Mouse (Mus musculus) C2C12 (cell line): ENCODE results near the gene Cacna2d4.

Source experiments
- CEBPB ChIP-seq: IDR thresholded peaks from one replicate; pipeline ENCODE4 v1.6.1; 2011; ENCODE audit warnings: low read depth, mild to moderate bottlenecking, control low read depth, moderate library complexity
- CTCF ChIP-seq: IDR thresholded peaks from one replicate; pipeline ENCODE4 v1.5.1; 2011; ENCODE audit not compliant: control insufficient read depth, insufficient read depth, insufficient read length
- MYOD1 ChIP-seq: IDR thresholded peaks from one replicate; pipeline ENCODE4 v1.6.1; 2011; ENCODE audit warnings: low read depth; ENCODE audit not compliant: control insufficient read depth, insufficient read length
- MYOG ChIP-seq: IDR thresholded peaks from one replicate; pipeline ENCODE4 v1.6.1; 2011; ENCODE audit not compliant: control insufficient read depth, insufficient read length; ENCODE audit errors: extremely low read depth
- USF1 ChIP-seq: IDR thresholded peaks from one replicate; pipeline ENCODE4 v1.6.1; 2011; ENCODE audit warnings: low read depth, mild to moderate bottlenecking, control low read depth, moderate library complexity

GRCm38 (mm10) chr6:119194161-119194560, 42.2 kb upstream of the Cacna2d4 start:
- TF ChIP-seq MYOG (no peak), CTCF (no peak), CEBPB (no peak), MYOD1 (no peak), USF1 (no peak)
